Mouse (Mus musculus) layer of hippocampus, postnatal 25 days (tissue): ENCODE results near the gene Bgn. TPM values are rescaled to one million over a fixed set of nuclear protein-coding genes. Genes with fewer than 3 reads are reported as not detected.
A peak's percentile ranks its signal among the peaks of the same experiment; 100 is the strongest.

Experiments used
- DNase-seq, 2 experiments: peaks; one replicate each; pipeline ENCODE4 v3.0.0; 2022; ENCODE audit warnings: mixed read lengths in 2 of 2, low spot score in 1 of 2; ENCODE audit errors: extremely low spot score in 1 of 2
- total RNA-seq, 2 experiments: library from RNA; stranded (reverse); gene quantifications; 2 replicates each; pipeline ENCODE4 v1.2.3; 2021

Bgn gene
- total RNA-seq, 2 experiments from 2014 or later, result 16.7 to 17.4 TPM

- no peak for DNase-seq
Measured at GRCm38 (mm10) chrX:73486920-73487319, 3.5 kb downstream of the Bgn start.

DNA sequence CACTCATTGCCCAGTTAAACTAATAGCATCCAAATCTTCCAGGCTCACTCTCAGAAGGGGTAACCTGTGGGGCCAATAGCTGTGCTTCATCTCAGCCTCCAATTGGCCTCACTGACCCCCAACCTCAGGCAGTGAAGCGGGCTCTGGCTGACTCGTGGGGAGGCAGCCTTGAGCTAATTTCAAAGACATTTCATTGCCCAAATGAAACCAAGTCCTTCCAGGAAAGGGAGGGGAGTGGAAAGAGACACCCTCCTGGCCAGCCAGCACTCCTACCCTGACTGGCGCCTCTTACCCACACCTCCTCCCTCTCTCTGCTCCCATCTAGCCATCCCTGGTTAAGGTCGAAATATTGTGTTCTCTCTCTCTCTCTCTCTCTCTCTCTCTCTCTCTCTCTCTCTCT lies 6.8 kb downstream of the Bgn start:
- DNase-seq, result no peak

DNA sequence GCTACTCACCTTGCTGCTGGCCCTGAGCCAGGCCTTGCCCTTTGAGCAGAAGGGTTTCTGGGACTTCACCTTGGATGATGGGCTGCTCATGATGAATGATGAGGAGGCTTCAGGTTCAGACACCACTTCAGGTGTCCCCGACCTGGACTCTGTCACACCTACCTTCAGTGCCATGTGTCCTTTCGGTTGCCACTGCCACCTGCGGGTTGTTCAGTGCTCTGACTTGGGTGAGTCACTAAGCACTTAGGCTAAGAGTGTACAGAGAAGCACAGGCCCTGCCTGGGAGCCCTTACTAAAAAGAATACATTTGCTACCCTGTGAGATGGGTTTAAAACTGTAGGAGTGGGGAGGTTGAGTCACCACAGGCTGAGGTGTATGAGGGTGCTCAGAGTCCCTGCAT lies 7.4 kb downstream of the Bgn start:
- DNase-seq, result no peak

DNA sequence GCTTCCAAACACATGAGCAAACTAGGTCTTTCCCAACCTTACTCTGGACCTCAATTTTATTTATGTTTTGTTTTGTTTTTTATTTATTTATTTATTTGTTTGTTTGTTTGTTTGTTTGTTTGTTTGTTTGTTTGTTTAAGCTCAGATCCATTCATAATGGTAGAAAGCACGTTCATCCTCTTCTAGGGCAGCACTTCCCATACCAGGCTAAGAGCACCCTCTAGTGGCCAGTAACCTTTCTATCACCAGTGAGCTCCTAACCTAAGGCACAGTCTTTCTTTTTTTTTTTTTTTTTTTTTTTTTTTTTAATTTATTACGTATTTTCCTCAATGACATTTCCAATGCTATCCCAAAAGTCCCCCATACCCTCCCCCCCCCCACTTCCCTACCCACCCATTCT lies 10.2 kb downstream of the Bgn start:
- DNase-seq, result peak in 1 of 2 experiments; percentile 54

GRCm38 (mm10) chrX:73496746-73497145 lies 13.3 kb downstream of the Bgn start:
- no peak for DNase-seq

GRCm38 (mm10) chrX:73505130-73505735 lies 21.8 kb downstream of the Bgn start:
- DNase-seq, result no peak

GRCm38 (mm10) chrX:73506577-73506976 lies 23.2 kb downstream of the Bgn start:
- DNase-seq, result no peak

GRCm38 (mm10) chrX:73509209-73509608 lies 25.8 kb downstream of the Bgn start:
- DNase-seq, result no peak

- DNase-seq, result no peak
Measured at GRCm38 (mm10) chrX:73512904-73513303, 29.5 kb downstream of the Bgn start.

DNA sequence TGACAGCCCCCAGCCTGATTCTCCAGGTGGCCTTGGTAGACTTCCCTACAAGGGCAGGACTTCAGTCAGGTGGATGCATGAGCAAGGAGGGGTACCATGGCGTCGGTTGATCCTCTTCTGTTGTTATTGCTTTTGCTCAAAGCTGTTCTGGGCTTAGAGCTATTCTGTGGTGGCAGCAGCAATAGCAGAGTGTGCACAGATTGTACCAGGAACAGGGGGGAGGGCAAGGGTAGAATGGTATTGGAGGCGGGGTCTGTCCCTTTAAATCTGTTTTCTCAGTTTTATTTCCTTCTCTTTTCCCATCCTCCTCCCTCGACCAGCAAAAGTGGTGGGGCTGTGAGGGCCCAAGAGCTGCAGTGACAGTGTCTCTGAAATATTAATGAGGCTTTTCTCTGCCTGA lies 33.2 kb downstream of the Bgn start:
- DNase-seq, result no peak

DNA sequence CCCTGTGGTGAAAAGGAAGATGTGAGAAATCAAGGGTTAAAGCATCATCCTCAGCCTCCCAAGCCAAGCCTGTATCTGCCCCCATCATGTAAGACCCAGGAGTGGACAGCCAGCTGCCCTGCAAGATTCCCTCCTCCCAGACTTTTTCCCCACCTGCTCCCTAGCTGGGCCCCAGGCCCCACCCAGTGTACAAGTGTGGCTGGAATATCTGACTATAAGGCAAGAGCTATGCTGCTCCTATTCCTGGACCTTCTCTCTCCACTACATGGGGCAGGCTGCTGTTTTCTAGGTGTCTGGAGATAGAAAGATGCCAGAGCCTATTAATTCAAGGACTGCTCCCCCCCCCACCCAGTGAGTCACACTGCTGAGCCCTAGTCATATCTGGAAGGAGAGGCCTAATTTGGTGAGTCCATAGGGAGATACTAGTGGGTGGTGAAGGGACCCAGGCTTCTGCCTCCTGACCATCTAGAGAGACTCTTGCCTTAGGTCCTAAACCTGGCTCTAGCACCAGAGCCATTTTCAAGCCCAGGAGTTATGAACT lies 33.7 kb downstream of the Bgn start:
- no peak for DNase-seq

- DNase-seq, result no peak
Measured at GRCm38 (mm10) chrX:73520692-73521091, 37.3 kb downstream of the Bgn start.

- DNase-seq, result peak in 1 of 2 experiments; percentile 47
Measured at GRCm38 (mm10) chrX:73524318-73525222, 41.2 kb downstream of the Bgn start.

DNA sequence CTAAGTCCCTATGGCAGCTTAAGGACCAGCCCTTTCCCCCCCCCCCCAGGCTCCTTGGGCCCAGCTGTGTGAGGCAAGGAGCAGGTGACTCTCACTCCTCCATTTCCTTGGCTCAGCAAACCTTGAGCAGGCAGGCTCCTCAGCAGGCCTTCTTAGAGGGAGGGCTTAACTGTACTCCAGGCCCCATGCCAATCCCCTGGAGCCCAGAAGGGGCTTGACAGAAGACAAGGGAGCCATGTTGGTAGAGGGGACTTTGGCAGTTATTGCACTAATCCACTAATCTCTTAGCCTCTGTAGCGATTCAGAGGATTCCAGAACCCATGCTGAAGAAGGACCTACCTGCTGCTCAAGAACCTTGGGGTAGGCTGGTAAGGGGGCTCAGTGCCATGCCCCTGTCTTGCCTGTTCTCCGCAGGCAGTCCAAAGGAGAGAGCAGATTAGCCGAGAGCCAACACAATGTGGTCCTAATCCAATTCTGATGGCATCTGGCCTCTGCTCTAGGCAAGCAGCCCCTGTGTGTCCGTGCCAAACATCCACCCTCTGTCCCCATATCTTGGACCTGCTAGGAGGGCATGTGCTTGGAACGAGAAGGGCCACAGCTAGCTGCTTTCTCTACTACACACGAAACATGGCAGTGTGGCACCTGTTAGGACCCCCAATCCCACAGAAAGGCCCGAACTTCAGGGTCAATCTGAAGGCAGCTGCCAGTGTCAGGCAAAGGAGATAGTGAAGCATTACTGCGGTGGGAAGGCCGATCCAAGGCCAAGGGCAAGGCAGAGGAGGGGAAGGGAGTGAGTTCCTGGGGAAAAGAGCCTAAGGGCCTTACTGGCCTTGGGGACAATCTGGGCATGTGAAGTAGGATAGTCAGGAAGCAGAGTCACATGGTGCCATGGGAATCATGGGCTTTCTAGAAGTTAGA lies 42.1 kb downstream of the Bgn start:
- DNase-seq, result no peak

GRCm38 (mm10) chrX:73526410-73526887 lies 43.0 kb downstream of the Bgn start:
- DNase-seq, result no peak

DNA sequence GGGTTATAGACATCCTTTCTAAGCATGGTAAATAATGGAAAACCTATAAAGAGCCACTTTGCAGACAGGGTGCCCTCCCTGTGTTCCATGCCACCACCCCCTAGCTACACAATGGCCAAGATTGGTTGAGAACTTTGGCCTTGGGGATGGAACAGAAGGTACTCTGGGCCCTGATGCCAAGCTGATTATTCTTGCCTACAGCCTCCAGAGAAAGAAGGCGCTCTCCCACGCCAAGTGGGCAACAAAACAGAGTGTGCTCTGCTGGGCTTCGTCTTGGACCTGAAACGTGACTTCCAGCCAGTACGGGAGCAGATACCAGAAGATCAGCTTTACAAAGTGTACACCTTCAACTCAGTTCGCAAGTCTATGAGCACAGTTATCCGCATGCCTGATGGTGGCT lies 54.5 kb downstream of the Bgn start:
- DNase-seq, result no peak

DNA sequence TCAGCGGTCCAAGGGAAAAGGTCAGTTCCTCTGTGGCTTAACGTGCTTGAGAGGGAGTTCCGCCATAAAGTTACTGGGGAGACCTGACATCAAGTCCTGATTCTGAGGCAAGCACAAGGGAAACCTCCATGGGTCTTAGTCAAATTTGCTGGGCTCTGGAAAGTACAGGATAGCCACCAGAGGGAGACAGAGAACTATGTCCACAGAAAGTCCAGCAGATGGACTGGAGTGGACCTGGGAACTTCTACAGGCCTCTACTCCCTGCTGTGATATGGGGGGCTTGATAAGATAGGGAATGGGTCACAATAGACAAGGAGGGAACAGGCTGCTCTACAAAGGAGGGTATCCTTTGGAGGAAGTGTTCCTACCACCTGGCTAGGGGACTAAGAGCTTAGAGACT lies 59.9 kb downstream of the Bgn start:
- DNase-seq, result no peak
